Mouse (Mus musculus) thymus, adult 2 months (tissue): ENCODE measurements around the gene Mrpl38. TPM values are rescaled to one million over a fixed set of nuclear protein-coding genes. Genes with fewer than 3 reads are reported as not detected.

Experiments used
- DNase-seq: peaks from one replicate; pipeline ENCODE4 v3.0.0; 2021
- H3K27ac ChIP-seq: fragments of 200-500 bp; 2 replicates; pipeline ENCODE4 v1.5.1; 2012; ENCODE audit warnings: low read length, control low read depth; ENCODE audit not compliant: control insufficient read depth, insufficient read depth
- H3K27me3 ChIP-seq: fragments of 200-500 bp; 2 replicates; pipeline ENCODE4 v1.6.1; 2012; ENCODE audit warnings: mild to moderate bottlenecking, low read length, moderate library complexity, mixed read lengths; ENCODE audit not compliant: control insufficient read depth, insufficient read depth
- H3K36me3 ChIP-seq: fragments of 200-500 bp; 2 replicates; pipeline ENCODE4 v1.6.1; 2012; ENCODE audit warnings: mild to moderate bottlenecking, low read length, moderate library complexity; ENCODE audit not compliant: control insufficient read depth, insufficient read depth
- H3K4me1 ChIP-seq: fragments of 200-500 bp; replicated peaks from 2 replicates; pipeline ENCODE4 v1.6.1; 2012; ENCODE audit warnings: low read length; ENCODE audit not compliant: control insufficient read depth, insufficient read depth
- H3K4me3 ChIP-seq: fragments of 200-500 bp; 2 replicates; pipeline ENCODE4 v1.5.1; 2012; ENCODE audit warnings: mild to moderate bottlenecking, low read length, control low read depth, moderate library complexity; ENCODE audit not compliant: control insufficient read depth, insufficient read depth
- CTCF ChIP-seq: fragments of 200-500 bp; IDR thresholded peaks from 2 replicates; pipeline ENCODE4 v1.5.1; 2012; ENCODE audit warnings: mild to moderate bottlenecking, control low read depth, low read length, moderate library complexity, borderline replicate concordance; ENCODE audit not compliant: control insufficient read depth, poor library complexity, insufficient read depth; ENCODE audit errors: extremely low read depth
- POLR2A ChIP-seq: fragments of 200-500 bp; IDR thresholded peaks from 2 replicates; pipeline ENCODE4 v1.6.1; 2012; ENCODE audit warnings: mild to moderate bottlenecking, low read length, control low read depth, moderate library complexity; ENCODE audit not compliant: control insufficient read depth, poor library complexity, insufficient read depth; ENCODE audit errors: extremely low read depth
- WGBS: fragments of 180-500 bp; shearing (Covaris S2); methylation state at CpG from one replicate; pipeline ENCODE4 v1.1.7; 2018; 5-methylcytosine and 5-hydroxymethylcytosine counted together
- polyA plus RNA-seq: library from polyadenylated mRNA; depleted of rRNA; stranded (reverse); fragments of >200 nt; gene quantifications from 2 replicates; pipeline ENCODE4 v1.2.3, GENCODE M21; 2012

Mrpl38 gene
- polyA plus RNA-seq, 1 experiment: 54.7 TPM

DNA sequence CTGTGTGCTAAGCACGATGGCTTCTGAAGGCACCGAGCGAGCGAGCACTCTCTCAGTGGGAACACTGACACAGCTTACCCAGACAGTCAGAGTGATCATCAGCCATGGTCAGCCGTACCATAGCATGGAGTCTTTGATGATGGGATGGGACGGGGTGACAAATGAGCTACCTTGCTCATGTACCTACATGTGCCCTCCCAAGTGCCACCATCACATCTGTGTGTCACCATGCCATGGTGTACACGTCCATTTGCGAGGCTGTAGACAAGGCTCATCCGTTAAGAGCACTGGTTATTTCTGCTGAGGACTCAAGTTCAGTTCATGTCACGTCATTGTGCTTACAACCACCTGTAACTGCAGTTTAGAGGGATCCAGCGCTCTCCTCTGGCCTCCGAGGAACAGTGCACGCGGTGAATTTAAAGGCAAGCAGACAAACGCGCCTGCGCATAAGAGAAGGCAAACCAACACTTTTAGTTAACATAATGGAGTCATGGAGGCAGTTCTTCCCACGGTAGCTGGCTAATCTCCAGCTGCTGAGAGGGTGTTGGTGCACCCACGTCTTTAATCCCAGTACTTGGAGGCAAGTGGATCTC is 27.0 kb downstream of the Mrpl38 start:
- 96% methylated on average over 19 of the region's 19 CpGs for WGBS
- no peak for DNase-seq
- no peak overlapping the region for H3K4me3 ChIP-seq
- no peaks in the 10 kb centered on the region for H3K36me3 ChIP-seq
- H3K27ac ChIP-seq: no peak overlapping the region
- TF ChIP-seq CTCF (no peak), POLR2A (no peak)
- peaks cover 8% of the 10 kb centered on the region; the same call in 1 of the 2 replicates for H3K4me1 ChIP-seq
- peaks cover 11% of the 10 kb centered on the region; the same call in 1 of the 2 replicates for H3K27me3 ChIP-seq

DNA sequence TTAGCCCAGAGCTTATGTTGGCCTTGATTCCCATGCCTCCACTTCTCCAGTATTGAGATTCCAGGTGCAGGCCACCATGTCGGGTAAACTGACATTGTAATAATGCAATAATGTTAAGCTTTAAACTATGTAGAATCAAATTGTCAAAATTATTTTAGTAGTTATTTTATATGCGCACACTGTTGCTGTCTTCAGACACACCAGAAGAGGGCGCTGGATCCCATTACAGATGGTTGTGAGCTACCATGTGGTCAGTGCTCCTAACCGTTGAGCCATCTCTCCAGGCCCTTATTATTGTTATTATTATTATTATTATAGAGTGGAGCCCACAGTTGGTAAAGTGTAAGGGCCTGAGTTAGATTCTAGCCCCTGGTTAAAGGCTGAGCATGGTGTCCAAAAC is 27.6 kb downstream of the Mrpl38 start:
- DNase-seq: no peak
- 94% methylated on average over 4 of the region's 4 CpGs for WGBS
- H3K4me3 ChIP-seq: no peak overlapping the region
- H3K4me1 ChIP-seq: peaks cover 8% of the 10 kb centered on the region; the same call in 1 of the 2 replicates
- peaks cover 11% of the 10 kb centered on the region; the same call in 1 of the 2 replicates for H3K27me3 ChIP-seq
- H3K36me3 ChIP-seq: no peaks in the 10 kb centered on the region
- H3K27ac ChIP-seq: no peak overlapping the region
- TF ChIP-seq POLR2A: no peak

DNA sequence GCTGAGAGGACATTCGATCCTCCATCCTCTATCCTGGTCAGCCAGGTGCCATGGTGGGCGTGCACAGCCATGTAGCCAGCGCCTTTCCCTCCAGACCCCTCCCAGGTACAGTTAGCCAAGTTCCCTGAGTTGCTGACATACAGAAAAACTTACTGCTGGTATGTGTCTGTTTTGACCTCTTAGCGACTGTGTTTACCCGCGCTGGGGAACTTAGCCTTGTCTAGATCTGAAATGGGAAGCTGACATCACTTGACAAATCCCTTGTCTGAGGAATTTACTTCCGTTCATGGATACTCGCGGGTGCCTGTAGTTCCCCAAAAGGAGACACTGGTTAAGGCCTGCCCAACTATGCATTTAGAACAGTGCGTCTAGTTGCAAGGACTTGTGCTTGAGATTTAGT is 28.1 kb downstream of the Mrpl38 start:
- no peak overlapping the region for H3K27ac ChIP-seq
- no peak for DNase-seq
- peak overlapping the region; percentile 33 for H3K4me3 ChIP-seq
- 26% methylated on average over 10 of the region's 10 CpGs for WGBS
- H3K4me1 ChIP-seq: peaks cover 8% of the 10 kb centered on the region; the same call in 1 of the 2 replicates
- no peaks in the 10 kb centered on the region for H3K36me3 ChIP-seq
- TF ChIP-seq POLR2A: no peak
- no peak for TF ChIP-seq CTCF
- peaks cover 11% of the 10 kb centered on the region; the same call in 1 of the 2 replicates for H3K27me3 ChIP-seq

DNA sequence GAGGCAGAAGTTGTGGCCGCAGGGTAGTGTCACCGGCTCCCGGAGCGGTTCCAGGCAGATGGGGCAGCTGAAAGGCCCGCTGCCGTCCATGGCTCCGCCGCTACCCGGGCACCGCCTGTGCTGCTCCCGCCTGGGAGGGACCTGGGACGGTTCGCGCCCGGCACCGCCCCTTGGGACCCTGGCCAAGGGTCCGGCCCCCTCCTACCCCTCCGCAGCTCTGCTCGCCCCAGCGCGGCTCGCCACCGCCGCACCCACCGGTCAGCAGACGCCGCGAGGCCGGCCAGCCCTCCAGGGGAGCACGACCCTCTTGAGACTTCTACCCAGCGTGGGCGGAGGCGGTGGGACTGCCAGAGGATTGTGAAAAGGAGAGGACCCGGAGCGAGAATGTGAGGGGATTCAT is 28.5 kb downstream of the Mrpl38 start:
- H3K36me3 ChIP-seq: no peaks in the 10 kb centered on the region
- no peak overlapping the region for H3K27ac ChIP-seq
- no peak for DNase-seq
- peaks cover 8% of the 10 kb centered on the region; the same call in 1 of the 2 replicates for H3K4me1 ChIP-seq
- TF ChIP-seq CTCF (no peak), POLR2A (no peak)
- 5% methylated on average over 35 of the region's 35 CpGs for WGBS
- H3K4me3 ChIP-seq: peak overlapping the region; percentile 33
- peaks cover 11% of the 10 kb centered on the region; the same call in 1 of the 2 replicates for H3K27me3 ChIP-seq

DNA sequence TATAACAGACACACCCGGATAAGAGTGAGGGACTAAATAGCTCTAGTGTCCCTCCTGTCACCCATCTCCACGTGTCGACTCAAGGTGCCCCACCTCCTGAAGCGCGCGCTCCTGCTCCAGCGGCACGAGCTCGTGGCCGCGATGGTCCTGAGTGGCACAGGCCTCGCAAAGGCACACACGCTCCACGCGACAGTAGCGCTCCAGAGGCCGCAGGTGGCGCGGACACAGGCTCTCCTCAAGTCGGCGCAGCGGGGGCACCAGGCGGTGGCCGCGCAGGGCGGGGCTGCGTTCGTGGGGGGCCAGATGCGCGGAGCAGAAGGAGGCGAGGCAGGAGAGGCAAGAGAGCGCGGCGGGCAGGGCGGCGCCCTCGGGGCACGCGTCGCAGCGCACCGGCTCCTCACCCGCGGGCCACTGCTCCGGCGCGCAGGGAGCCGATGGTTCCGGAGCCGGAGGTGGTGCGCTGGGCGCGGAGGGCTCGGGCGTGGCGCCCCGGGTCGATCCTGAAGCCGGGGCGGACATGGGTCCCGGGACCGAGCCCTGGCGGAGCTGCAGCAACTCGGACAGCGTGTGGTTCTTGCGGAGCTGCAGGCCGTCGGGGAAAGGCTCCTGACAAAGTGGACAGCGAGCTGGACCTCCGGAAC is 29.1 kb downstream of the Mrpl38 start:
- H3K36me3 ChIP-seq: no peaks in the 10 kb centered on the region
- peak overlapping the region; percentile 33 for H3K4me3 ChIP-seq
- peaks cover 8% of the 10 kb centered on the region; the same call in 1 of the 2 replicates for H3K4me1 ChIP-seq
- 2% methylated on average over 70 of the region's 70 CpGs for WGBS
- no peak overlapping the region for H3K27ac ChIP-seq
- no peak for DNase-seq
- peaks cover 11% of the 10 kb centered on the region; the same call in 1 of the 2 replicates for H3K27me3 ChIP-seq
- TF ChIP-seq POLR2A: no peak
- TF ChIP-seq CTCF: no peak

DNA sequence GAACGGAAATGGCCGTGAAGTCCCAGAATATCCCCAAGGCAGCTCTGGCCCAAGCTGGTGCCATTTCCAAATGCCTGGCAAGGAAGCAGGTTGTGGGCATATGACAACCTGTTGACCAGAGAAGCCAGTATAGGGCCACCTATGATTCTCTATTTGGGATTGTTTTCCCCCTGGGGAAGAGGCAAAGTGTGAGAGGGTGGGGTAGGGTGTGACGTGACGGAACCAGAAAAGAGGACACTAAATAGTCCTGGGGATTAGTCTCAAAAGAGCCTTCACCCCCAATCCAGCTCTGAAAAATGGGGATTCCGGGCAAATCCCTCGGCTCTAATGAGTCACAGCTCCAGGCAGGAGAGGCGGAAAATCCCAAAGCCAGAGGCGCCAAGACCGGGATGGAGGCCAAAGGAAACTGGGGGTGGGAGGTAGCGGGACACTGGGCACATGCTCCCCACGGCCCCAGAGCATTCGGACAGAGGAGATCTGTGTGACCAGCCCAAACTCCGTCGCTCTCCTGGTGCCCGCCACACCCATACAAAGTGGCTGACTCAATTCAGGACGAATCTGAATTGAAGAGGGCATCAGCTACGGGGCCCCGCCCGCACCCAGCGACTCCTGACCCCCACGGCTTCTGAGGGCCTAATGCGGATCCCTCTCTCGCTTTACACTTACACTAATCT is 30.1 kb downstream of the Mrpl38 start:
- Histone ChIP-seq H3K27me3 (peaks cover 11% of the 10 kb centered on the region; the same call in 1 of the 2 replicates), H3K4me1 (peaks cover 8% of the 10 kb centered on the region; the same call in 1 of the 2 replicates), H3K4me3 (0 out of 2 replicates have a peak overlapping the region, but pooled peaks have one; percentile 7), H3K27ac (peak overlapping the region; percentile 19; the same call in 1 of the 2 replicates), H3K36me3 (no peaks in the 10 kb centered on the region)
- 68% methylated on average over 23 of the region's 23 CpGs for WGBS
- no peak for DNase-seq
- no peak for TF ChIP-seq POLR2A
- no peak for TF ChIP-seq CTCF
